Mouse (Mus musculus): ENCODE results near the gene Maea. TPM values are rescaled to one million over a fixed set of nuclear protein-coding genes. Genes with fewer than 3 reads are reported as not detected.

Gene Maea
- polyA plus RNA-seq, 1 experiment = 171 TPM

DNA sequence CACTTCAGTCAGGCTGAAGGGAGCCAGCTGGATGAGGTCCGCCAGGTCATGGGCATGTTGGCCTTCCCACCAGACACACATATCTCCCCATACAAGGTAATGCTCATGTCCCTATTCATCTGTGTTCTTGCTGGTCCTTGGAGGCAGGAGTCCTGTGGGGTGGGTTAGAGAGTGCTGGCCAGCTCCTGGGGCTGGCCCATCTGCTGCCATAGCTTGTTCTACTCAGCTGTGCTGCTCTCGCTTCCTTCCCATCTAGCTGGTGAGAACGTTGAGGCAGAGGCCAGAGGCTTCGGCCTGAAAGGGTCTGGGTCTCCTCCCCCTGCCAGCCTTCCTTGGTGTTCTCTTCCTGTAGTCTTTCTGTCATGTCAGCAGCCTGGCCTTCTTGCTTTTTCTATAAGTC lies 33.3 kb downstream of the Maea start:
- DNase-seq (ENCODE audit: low read depth) = no peak
- TF ChIP-seq POLR2A (IDR thresholded peaks at IDR 0.05; ENCODE audit: borderline replicate concordance, extremely low read depth, insufficient read depth, insufficient read length, poor library complexity, severe bottlenecking) (no peak), CTCF (IDR thresholded peaks at IDR 0.05; ENCODE audit: borderline replicate concordance, extremely low read depth, insufficient read depth, insufficient read length) (no peak)

DNA sequence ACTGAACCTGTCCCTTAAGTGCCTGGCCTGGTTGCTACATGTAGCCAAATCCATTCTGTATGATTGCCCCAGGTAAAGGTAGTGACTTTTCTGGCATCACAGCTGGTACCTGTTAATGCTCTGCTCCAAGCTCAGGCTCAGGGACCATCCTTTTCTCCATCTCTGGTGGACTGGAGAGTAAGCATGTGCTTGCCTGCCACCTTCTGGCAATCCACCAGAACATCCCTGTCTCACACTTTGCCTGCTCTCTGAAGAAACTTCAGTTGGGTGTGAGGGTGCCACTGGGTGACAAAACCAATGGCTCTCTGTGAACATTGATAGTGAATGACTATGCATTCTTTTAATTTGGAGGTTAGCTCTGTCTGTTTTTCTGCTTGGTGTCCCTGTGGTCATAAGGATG lies 35.8 kb downstream of the Maea start:
- TF ChIP-seq POLR2A (IDR thresholded peaks at IDR 0.05; ENCODE audit: borderline replicate concordance, extremely low read depth, insufficient read depth, insufficient read length, poor library complexity, severe bottlenecking) (no peak), CTCF (IDR thresholded peaks at IDR 0.05; ENCODE audit: borderline replicate concordance, extremely low read depth, insufficient read depth, insufficient read length) (peak; percentile 63)
- peak; percentile 56 for DNase-seq (ENCODE audit: low read depth)

DNA sequence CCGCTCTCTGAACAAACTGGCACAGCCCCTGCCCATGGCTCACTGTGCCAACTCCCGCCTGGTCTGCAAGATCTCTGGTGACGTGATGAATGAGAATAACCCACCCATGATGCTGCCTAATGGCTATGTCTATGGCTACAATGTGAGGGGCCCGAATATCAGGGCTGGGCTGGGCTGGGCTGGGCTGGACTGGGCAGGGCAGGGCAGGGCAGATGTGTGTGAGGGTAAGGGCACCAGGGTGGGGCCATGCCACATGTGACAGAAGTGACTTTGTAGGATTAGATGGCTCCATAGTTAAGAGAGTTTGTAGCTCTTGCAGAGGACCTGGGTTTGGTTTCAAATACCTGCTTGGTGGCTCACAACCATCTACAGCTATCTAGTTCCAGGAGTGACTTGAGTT lies 36.4 kb downstream of the Maea start:
- no peak for TF ChIP-seq CTCF (IDR thresholded peaks at IDR 0.05; ENCODE audit: borderline replicate concordance, extremely low read depth, insufficient read depth, insufficient read length)
- TF ChIP-seq POLR2A (IDR thresholded peaks at IDR 0.05; ENCODE audit: borderline replicate concordance, extremely low read depth, insufficient read depth, insufficient read length, poor library complexity, severe bottlenecking) = no peak
- no peak for DNase-seq (ENCODE audit: low read depth)

DNA sequence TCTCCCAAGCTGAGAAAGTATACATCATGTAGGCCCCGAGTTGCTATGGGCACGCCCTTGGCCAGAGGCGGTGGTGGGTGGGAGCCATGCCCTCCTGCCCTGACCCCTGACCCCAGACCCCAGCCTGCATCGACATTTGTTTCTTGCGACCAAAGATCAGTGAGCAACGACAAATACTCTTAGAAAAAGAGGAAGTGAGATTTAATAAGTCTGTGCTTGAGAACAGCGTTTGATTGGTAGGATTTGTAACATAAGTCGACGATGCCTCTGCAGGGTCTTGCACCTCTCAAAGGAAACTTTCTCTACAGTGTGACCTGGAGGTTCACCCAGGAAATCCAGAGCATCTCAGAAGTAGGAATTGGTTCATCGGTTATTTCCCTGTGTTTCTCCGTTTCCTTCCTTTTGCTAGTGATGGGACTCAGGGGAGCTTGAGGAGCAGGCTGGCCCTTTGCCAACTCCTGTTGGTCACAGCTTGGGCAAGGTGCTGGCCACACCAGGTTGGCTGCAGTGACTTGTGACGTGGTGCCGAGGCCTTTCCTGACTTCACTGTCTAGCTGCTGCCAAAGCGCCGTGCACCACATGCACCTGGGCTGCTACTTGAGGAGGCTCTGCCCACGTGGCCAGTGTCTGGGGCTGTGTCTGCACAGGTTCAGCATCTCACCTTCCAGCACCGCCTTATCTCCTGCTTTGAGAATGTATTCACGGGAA lies 37.2 kb downstream of the Maea start:
- no peak for DNase-seq (ENCODE audit: low read depth)
- TF ChIP-seq POLR2A (IDR thresholded peaks at IDR 0.05; ENCODE audit: borderline replicate concordance, extremely low read depth, insufficient read depth, insufficient read length, poor library complexity, severe bottlenecking) = no peak
- TF ChIP-seq CTCF (IDR thresholded peaks at IDR 0.05; ENCODE audit: borderline replicate concordance, extremely low read depth, insufficient read depth, insufficient read length) = no peak

DNA sequence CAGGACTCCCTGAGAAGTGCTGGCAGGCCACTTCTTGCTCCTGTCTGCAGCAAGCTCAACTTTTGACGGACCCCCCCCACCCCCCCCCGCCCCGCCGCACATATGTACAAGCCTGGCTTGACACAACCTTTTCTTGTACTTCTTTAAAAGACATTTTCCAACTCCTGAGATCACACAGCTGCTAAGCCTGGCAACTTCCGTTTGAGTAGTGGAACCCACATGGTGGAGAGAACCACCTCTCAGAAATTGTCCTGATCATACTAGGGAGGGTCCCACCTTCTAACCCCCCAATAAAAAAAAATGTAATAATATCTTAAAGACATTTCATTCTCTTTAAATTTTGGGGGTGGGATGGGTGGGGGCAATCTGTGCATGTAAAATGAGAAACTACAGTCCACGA lies 41.9 kb downstream of the Maea start:
- DNase-seq (ENCODE audit: low read depth) = no peak
- TF ChIP-seq POLR2A (IDR thresholded peaks at IDR 0.05; ENCODE audit: borderline replicate concordance, extremely low read depth, insufficient read depth, insufficient read length, poor library complexity, severe bottlenecking) (no peak), CTCF (IDR thresholded peaks at IDR 0.05; ENCODE audit: borderline replicate concordance, extremely low read depth, insufficient read depth, insufficient read length) (no peak)

DNA sequence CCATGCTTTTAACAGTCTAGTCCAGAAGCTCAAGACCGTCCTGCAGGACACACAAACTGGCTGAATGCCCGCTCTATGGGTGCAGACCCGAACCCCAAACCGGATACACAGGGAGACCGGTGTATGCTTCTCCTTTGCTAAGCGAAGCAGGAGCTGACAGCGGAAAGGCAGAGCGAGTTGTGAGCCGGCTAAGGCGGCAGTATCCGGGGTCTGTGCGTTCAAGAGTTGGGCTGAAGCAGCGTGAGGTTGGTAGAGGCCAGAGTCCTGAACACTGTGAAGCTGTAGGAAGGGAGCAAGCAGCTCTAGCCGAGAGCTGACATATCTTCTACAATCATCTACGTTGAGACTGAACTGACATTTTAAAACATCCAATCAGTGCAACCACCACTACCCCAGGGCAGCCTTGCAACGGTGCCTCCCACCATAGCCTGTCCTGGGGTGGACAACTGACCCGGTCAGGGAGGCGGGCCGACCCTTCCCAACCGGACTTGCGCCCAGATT lies 42.5 kb downstream of the Maea start:
- no peak for DNase-seq (ENCODE audit: low read depth)
- TF ChIP-seq CTCF (IDR thresholded peaks at IDR 0.05; ENCODE audit: borderline replicate concordance, extremely low read depth, insufficient read depth, insufficient read length) (no peak), POLR2A (IDR thresholded peaks at IDR 0.05; ENCODE audit: borderline replicate concordance, extremely low read depth, insufficient read depth, insufficient read length, poor library complexity, severe bottlenecking) (no peak)

DNA sequence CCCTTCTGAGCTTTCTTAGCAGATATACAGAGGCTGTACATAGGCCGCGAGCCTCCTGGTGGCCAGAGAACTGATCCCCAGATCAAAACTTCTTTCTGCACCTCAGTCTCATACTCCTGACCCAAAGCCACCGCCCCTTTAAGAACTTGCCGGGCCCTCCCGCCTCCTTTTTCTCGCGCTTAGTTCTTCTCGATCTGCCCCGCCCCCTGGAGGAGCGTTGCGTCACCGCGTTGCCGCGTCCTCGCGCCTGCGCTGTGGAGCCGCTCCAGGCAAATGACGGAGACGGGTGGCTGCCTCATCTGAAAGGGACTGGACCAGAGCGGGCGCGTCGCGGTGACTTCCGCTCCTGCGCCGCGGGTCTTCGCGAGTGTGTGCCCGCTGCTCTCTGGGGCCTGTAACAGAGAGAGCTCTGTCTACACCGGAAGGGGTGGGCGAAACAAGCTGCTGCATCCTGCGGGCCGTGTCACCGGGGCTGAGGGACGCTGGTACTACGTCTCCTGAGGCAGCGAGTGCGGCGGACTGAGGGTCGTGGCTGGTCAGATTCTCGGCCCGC lies 43.1 kb downstream of the Maea start, which contains the start of gene Uvssa:
TSS of gene Uvssa (plus strand) at position 248 of the 553 bp plus-strand sequence.
- peak; percentile 100 for DNase-seq (ENCODE audit: low read depth)
- TF ChIP-seq CTCF (IDR thresholded peaks at IDR 0.05; ENCODE audit: borderline replicate concordance, extremely low read depth, insufficient read depth, insufficient read length) (peak; percentile 26; the same call in 1 of the 2 replicates), POLR2A (IDR thresholded peaks at IDR 0.05; ENCODE audit: borderline replicate concordance, extremely low read depth, insufficient read depth, insufficient read length, poor library complexity, severe bottlenecking) (peak; percentile 65; the same call in 1 of the 2 replicates)

DNA sequence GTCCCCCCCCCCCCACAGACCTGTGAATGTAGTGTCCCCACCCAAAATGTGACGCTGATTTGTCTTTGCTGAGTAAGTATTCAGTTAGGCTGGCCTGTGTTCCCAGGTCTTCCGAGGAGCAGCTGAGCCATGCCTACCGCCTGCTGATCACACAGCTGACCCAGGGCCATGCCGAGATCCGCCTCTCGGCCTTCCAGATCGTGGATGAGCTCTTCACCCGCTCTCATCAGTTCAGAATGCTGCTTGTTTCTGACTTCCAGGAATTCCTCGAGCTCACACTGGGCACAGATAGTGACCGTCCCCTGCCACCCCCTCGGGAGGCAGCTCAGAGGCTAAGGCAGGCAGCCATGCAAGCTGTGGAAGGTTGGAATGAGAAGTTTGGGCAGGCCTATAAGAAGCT lies 52.2 kb downstream of the Maea start:
- DNase-seq (ENCODE audit: low read depth) = no peak
- TF ChIP-seq CTCF (IDR thresholded peaks at IDR 0.05; ENCODE audit: borderline replicate concordance, extremely low read depth, insufficient read depth, insufficient read length) = no peak
- TF ChIP-seq POLR2A (IDR thresholded peaks at IDR 0.05; ENCODE audit: borderline replicate concordance, extremely low read depth, insufficient read depth, insufficient read length, poor library complexity, severe bottlenecking) = no peak

DNA sequence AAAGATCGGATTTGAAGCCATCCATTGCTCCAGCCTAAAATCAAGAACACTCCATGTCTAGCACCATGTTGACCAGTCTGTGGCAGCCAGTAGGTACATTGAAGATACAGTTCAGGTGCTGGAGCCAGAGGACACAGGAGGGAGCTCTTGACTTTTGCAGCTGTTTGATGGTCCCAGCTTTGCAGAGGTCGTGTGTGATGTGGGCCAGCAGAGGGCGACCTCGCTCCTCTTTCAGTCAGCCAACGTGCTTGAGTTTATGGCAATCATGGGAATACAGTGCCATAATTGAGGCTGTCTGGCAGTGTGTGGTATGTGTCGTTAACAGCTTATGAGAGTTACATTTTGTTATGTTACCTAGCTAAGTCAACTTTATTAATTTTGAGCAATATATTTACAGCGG lies 58.5 kb downstream of the Maea start:
- TF ChIP-seq POLR2A (IDR thresholded peaks at IDR 0.05; ENCODE audit: borderline replicate concordance, extremely low read depth, insufficient read depth, insufficient read length, poor library complexity, severe bottlenecking) = no peak
- peak; percentile 99 for TF ChIP-seq CTCF (IDR thresholded peaks at IDR 0.05; ENCODE audit: borderline replicate concordance, extremely low read depth, insufficient read depth, insufficient read length)
- peak; percentile 93 for DNase-seq (ENCODE audit: low read depth)

DNA sequence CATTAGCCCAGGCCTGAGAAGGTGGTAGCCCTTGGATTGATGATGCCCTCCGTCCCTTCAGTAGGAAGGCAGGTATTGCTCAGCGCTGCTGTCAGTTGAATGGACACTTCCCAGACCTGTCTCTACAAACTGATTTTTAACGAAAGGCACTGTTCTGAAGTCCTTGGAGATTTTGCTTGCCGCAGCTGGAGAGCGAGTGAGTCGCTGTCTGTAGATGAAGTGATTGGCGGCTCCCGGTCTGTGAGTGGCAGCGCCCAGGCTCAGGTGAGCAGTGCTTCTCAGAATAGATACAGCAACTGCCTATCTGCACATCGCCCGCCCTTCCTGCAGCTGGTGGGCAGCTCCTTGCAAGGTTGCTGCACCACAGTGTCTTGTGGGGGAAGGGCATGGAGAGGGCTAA lies 60.4 kb downstream of the Maea start:
- TF ChIP-seq CTCF (IDR thresholded peaks at IDR 0.05; ENCODE audit: borderline replicate concordance, extremely low read depth, insufficient read depth, insufficient read length) (no peak), POLR2A (IDR thresholded peaks at IDR 0.05; ENCODE audit: borderline replicate concordance, extremely low read depth, insufficient read depth, insufficient read length, poor library complexity, severe bottlenecking) (no peak)
- DNase-seq (ENCODE audit: low read depth) = no peak

DNA sequence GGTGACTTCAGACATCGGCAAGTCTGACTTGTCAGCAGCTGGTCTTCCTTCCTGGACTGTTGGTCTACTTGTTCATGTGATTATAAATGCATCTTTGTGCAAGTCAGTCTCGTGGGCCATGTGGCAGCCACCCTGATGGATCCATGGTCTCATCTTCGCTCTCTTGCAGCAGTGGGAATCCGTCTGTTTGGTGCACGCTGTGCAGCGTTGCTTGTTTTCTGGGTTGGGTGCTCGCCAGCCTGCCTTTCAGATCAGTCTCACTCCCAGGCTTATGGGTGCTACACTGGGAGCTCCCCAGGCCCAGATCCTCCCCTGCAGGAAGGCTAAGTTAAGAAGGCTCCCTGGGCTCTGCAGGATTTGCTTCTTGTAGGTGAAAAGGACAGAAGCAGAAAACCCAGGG lies 61.5 kb downstream of the Maea start:
- DNase-seq (ENCODE audit: low read depth) = no peak
- no peak for TF ChIP-seq POLR2A (IDR thresholded peaks at IDR 0.05; ENCODE audit: borderline replicate concordance, extremely low read depth, insufficient read depth, insufficient read length, poor library complexity, severe bottlenecking)
- TF ChIP-seq CTCF (IDR thresholded peaks at IDR 0.05; ENCODE audit: borderline replicate concordance, extremely low read depth, insufficient read depth, insufficient read length) = no peak

DNA sequence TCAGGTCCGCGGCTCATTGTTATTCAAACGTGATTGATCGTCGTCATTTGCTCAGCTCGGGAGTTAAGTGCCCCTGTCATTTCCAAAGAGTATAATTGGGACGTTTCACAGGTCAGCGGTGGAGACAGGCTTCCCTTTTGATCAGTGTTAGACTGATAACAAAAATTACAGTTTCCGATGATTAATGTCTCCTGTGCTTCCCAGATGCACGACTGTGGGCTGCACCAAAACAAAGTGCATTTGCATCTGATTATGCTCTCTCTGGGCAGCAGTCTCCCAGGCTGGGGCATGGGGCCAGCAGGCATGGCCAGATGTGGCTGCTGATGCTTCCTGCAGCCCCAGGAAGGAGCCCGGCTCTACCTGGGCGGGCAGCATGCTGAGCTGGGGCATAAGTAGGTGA lies 65.5 kb downstream of the Maea start:
- peak; percentile 45 for DNase-seq (ENCODE audit: low read depth)
- no peak for TF ChIP-seq POLR2A (IDR thresholded peaks at IDR 0.05; ENCODE audit: borderline replicate concordance, extremely low read depth, insufficient read depth, insufficient read length, poor library complexity, severe bottlenecking)
- no peak for TF ChIP-seq CTCF (IDR thresholded peaks at IDR 0.05; ENCODE audit: borderline replicate concordance, extremely low read depth, insufficient read depth, insufficient read length)

Measured in brain, embryonic 14.5 days (tissue).